Mouse (Mus musculus) lung, postnatal 0 days (tissue): ENCODE results near the gene Antxr1.

Experiments
- CTCF ChIP-seq: IDR thresholded peaks from 2 replicates; pipeline ENCODE4 v1.5.1; 2016; ENCODE audit warnings: antibody characterized with exemption, mild to moderate bottlenecking
- EP300 ChIP-seq: IDR thresholded peaks from 2 replicates; pipeline ENCODE4 v1.6.1; 2016; ENCODE audit warnings: antibody characterized with exemption, mild to moderate bottlenecking, control low read depth

- TF ChIP-seq CTCF (no peak), EP300 (no peak)
Observed at GRCm38 (mm10) chr6:87183981-87184380, 151.6 kb downstream of the Antxr1 start.
